Comparison of ENCODE assay signal across 8 mouse cellular contexts in the genomic region with DNA sequence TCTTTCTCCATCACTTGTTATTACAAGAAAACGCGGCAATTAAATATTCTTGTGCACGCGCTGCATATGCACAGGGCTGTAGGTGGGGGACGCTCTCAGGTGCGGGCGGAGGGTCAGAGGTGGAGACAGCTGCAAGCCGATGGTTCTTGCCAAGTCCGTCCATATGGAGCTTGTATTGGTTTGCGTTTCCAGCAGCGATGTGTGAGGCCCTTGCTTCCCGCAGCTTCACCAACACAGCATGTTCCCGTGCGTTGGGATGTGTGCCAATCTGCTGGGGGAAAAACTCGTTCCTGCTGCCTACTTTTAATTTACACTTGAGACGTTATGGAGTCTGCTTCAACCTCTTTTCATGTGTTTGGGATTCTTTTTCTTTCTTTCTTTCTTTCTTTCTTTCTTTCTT.
DNase-seq lines count a peak whose midpoint lies in the region; ATAC-seq and TF ChIP-seq lines count a peak whose summit lies in the region.
"Had no signal": no experiment of that assay in that cellular context is flagged by ENCODE, and none has a peak within 500 bp of the region (broad histone marks: within the 10 kb centered on the region; RNA-seq: fewer than 3 reads in every experiment).

No protein-coding gene starts in this region.

- H3K4me3 ChIP-seq in limb, embryonic 14.5 days (replicated peaks; ENCODE audit: low read length), result no peak overlapping the region
- no peak overlapping the region for H3K4me3 ChIP-seq in limb, embryonic 10.5 days

- no peak for TF ChIP-seq POLR2A in limb, embryonic 14.5 days (IDR thresholded peaks at IDR 0.05; ENCODE audit: borderline replicate concordance, extremely low read depth, insufficient read depth, insufficient read length)

- peak; percentile 6 for DNase-seq in limb, embryonic 14.5 days (ENCODE audit: low spot score)
- DNase-seq in limb, embryonic 10.5 days (ENCODE audit: low spot score), result no peak
- DNase-seq in frontal cortex, adult 2 months (ENCODE audit: extremely low spot score in 1 of 2, low spot score in 1 of 2), result peak; percentile 12 to 55
- peak; percentile 48 to 64 for DNase-seq in left cerebral cortex, postnatal 10 days (ENCODE audit: extremely low spot score in 1 of 2, low spot score in 2 of 2)
- DNase-seq in MN1 (ENCODE audit: low spot score), result no peak
- no peak for DNase-seq in adrenal gland, postnatal 25 days
- DNase-seq in kidney, postnatal 10 days, result no peak

- intact Hi-C loops in left cerebral cortex, postnatal 10 days (cut with DNase I), result no loop called here

- H3K36me3 ChIP-seq in limb, embryonic 14.5 days (ENCODE audit: control insufficient read depth, insufficient read depth, low read length), result no peaks in the 10 kb centered on the region
- H3K36me3 ChIP-seq in limb, embryonic 10.5 days, result no peaks in the 10 kb centered on the region

- H3K27me3 ChIP-seq in limb, embryonic 14.5 days (ENCODE audit: control insufficient read depth, insufficient read depth, low read length), result no peaks in the 10 kb centered on the region
- H3K27me3 ChIP-seq in limb, embryonic 10.5 days (ENCODE audit: low read depth, poor library complexity, severe bottlenecking), result no peaks in the 10 kb centered on the region

- 66% methylated on average over 16 of the region's 16 CpGs for WGBS in limb, embryonic 14.5 days
- 92% methylated on average over 16 of the region's 16 CpGs for WGBS in limb, embryonic 10.5 days

- ATAC-seq in limb, embryonic 14.5 days (ENCODE audit: low FRiP score, low read depth), result no peak

- H3K9me3 ChIP-seq in limb, embryonic 14.5 days (ENCODE audit: control insufficient read depth, low read length), result no peaks in the 10 kb centered on the region
- no peaks in the 10 kb centered on the region for H3K9me3 ChIP-seq in limb, embryonic 10.5 days (replicated peaks)

- no peak overlapping the region for H3K9ac ChIP-seq in limb, embryonic 14.5 days (ENCODE audit: low read depth, low read length, severe bottlenecking)

- H3K4me2 ChIP-seq in limb, embryonic 14.5 days (replicated peaks; ENCODE audit: low read depth, low read length, severe bottlenecking), result no peak overlapping the region
- H3K4me2 ChIP-seq: liver, embryonic 11.5 days had no signal

- no peak overlapping the region for H3K27ac ChIP-seq in limb, embryonic 14.5 days (replicated peaks; ENCODE audit: low read depth, low read length)
- no peak overlapping the region for H3K27ac ChIP-seq in limb, embryonic 10.5 days

- no peaks in the 10 kb centered on the region for H3K4me1 ChIP-seq in limb, embryonic 14.5 days (ENCODE audit: control insufficient read depth, insufficient read depth, low read length)
- no peaks in the 10 kb centered on the region for H3K4me1 ChIP-seq in limb, embryonic 10.5 days

Comparison
In these comparisons a context has a peak if more than half of its experiments do, and no peak if none do; other contexts are left out.
1. DNase-seq: peak in limb, embryonic 14.5 days (single experiment), frontal cortex, adult 2 months (2 of 2) and left cerebral cortex, postnatal 10 days (2 of 2); none in limb, embryonic 10.5 days (single experiment), MN1 (single experiment), adrenal gland, postnatal 25 days (single experiment) and kidney, postnatal 10 days (single experiment).